Mouse (Mus musculus): Measurements from ENCODE around the gene Atp13a1. TPM values are rescaled to one million over a fixed set of nuclear protein-coding genes. Genes with fewer than 3 reads are reported as not detected.

Atp13a1 gene
- polyA plus RNA-seq, 1 experiment, result 43.8 TPM

GRCm38 (mm10) chr8:69848951-69849350 lies 58.0 kb downstream of the Atp13a1 start:
- no peak for DNase-seq (ENCODE audit: low spot score)

- DNase-seq (ENCODE audit: low spot score), result no peak
These were observed 58.9 kb downstream of the Atp13a1 start for GRCm38 (mm10) chr8:69849899-69850298.

GRCm38 (mm10) chr8:69850926-69851506 lies 60.1 kb downstream of the Atp13a1 start:
- no peak for DNase-seq (ENCODE audit: low spot score)

GRCm38 (mm10) chr8:69853869-69854268 lies 62.9 kb downstream of the Atp13a1 start:
- no peak for DNase-seq (ENCODE audit: low spot score)

Other genes with a start within 250 kb of the Atp13a1 start
- 11.5 and 11.7 TPM in 2 replicates for gene Zfp868, start 165.6 kb upstream of the Atp13a1 start, polyA plus RNA-seq (2012; rRNA removed)
- gene Zfp964, start 136.7 kb upstream of the Atp13a1 start, polyA plus RNA-seq (2012; rRNA removed), result 2.7 and 2.8 TPM in 2 replicates
- gene Zfp869, start 80.4 kb upstream of the Atp13a1 start, polyA plus RNA-seq (2012; rRNA removed), result 21.0 and 23.9 TPM in 2 replicates
- 4.5 and 4.9 TPM in 2 replicates for gene Zfp963, start 41.2 kb upstream of the Atp13a1 start, polyA plus RNA-seq (2012; rRNA removed)
- gene Gm20422, start 16.3 kb upstream of the Atp13a1 start, polyA plus RNA-seq (2012; rRNA removed), result 0.11 TPM in 1 of 2 replicates, not detected in the other
- gene Zfp866, start within 50 bp of the Atp13a1 start, polyA plus RNA-seq (2012; rRNA removed), result 17.7 and 21.1 TPM in 2 replicates
- gene Gmip, start 17.5 kb downstream of the Atp13a1 start, polyA plus RNA-seq (2012; rRNA removed), result 19.5 and 20.3 TPM in 2 replicates
- 1.7 and 1.8 TPM in 2 replicates for gene Lpar2, start 31.3 kb downstream of the Atp13a1 start, polyA plus RNA-seq (2012; rRNA removed)
- 3.2 and 4.2 TPM in 2 replicates for gene Pbx4, start 41.3 kb downstream of the Atp13a1 start, polyA plus RNA-seq (2012; rRNA removed)
- gene Cilp2, start 96.5 kb downstream of the Atp13a1 start, polyA plus RNA-seq (2012; rRNA removed), result 0.16 and 0.34 TPM in 2 replicates
- 0.66 and 0.67 TPM in 2 replicates for gene Tssk6, start 111.0 kb downstream of the Atp13a1 start, polyA plus RNA-seq (2012; rRNA removed)
- 136 and 140 TPM in 2 replicates for gene Ndufa13, start 111.4 kb downstream of the Atp13a1 start, polyA plus RNA-seq (2012; rRNA removed)
- 1.2 and 1.8 TPM in 2 replicates for gene Yjefn3, start 111.5 kb downstream of the Atp13a1 start, polyA plus RNA-seq (2012; rRNA removed)
- 28.8 and 38.7 TPM in 2 replicates for gene Gatad2a, start 205.2 kb downstream of the Atp13a1 start, polyA plus RNA-seq (2012; rRNA removed)